Mouse (Mus musculus) limb, embryonic 13.5 days (tissue): ENCODE results near the gene Myh9. TPM values are rescaled to one million over a fixed set of nuclear protein-coding genes. Genes with fewer than 3 reads are reported as not detected.
"Not testable (repeated sequence)": the region's sequence is repeated elsewhere in the genome, so short reads cannot be mapped to it uniquely, and the experiment has no call there.

Source experiments
- ATAC-seq: fragments of 200-750 bp; cut with Nextera tagmentation; 2 replicates; pipeline ENCODE4 v1.8.0; 2017; ENCODE audit warnings: low read depth, moderate number of reproducible peaks, moderate TSS enrichment; ENCODE audit not compliant: low FRiP score
- H3K27ac ChIP-seq: fragments of 300-500 bp; sonication (generic); 2 replicates; pipeline ENCODE4 v1.5.1; 2015; ENCODE audit warnings: inconsistent platforms, mild to moderate bottlenecking, moderate library complexity
- H3K27me3 ChIP-seq: fragments of 300-500 bp; sonication (generic); 2 replicates; pipeline ENCODE4 v1.6.1; 2015; ENCODE audit warnings: mild to moderate bottlenecking, inconsistent platforms
- H3K36me3 ChIP-seq: fragments of 300-500 bp; sonication (generic); 2 replicates; pipeline ENCODE4 v1.6.1; 2015; ENCODE audit warnings: inconsistent platforms, mild to moderate bottlenecking, moderate library complexity
- H3K4me1 ChIP-seq: fragments of 300-500 bp; sonication (generic); 2 replicates; pipeline ENCODE4 v1.6.1; 2015; ENCODE audit warnings: inconsistent platforms
- H3K4me2 ChIP-seq: fragments of 300-500 bp; sonication (generic); replicated peaks from 2 replicates; pipeline ENCODE4 v1.6.1; 2015; ENCODE audit warnings: inconsistent platforms, mild to moderate bottlenecking, moderate library complexity
- H3K4me3 ChIP-seq: fragments of 300-500 bp; sonication (generic); 2 replicates; pipeline ENCODE4 v1.5.1; 2015; ENCODE audit warnings: moderate library complexity, mild to moderate bottlenecking, inconsistent platforms
- H3K9ac ChIP-seq: fragments of 300-500 bp; sonication (generic); 2 replicates; pipeline ENCODE4 v1.6.1; 2015; ENCODE audit warnings: mild to moderate bottlenecking, inconsistent platforms
- H3K9me3 ChIP-seq: fragments of 300-500 bp; sonication (generic); 2 replicates; pipeline ENCODE4 v1.6.1; 2016; ENCODE audit warnings: inconsistent platforms
- WGBS: fragments of 180-500 bp; shearing (Covaris S2); methylation state at CpG from one replicate; pipeline ENCODE4 v1.1.7; 2015; 5-methylcytosine and 5-hydroxymethylcytosine counted together
- polyA plus RNA-seq: library from polyadenylated mRNA; unstranded; fragments of >200 nt; fragmentation: Nextera tagmentation; extraction: Ambion mirVana; gene quantifications from 2 replicates; pipeline ENCODE4 v1.2.1, GENCODE M21; 2015

The Myh9 gene
- polyA plus RNA-seq, 1 experiment from 2014 or later = 38.1 TPM

GRCm38 (mm10) chr15:77881698-77882097, 39.7 kb upstream of the Myh9 start:
- H3K27me3 ChIP-seq = no peaks in the 10 kb centered on the region
- no peak for ATAC-seq
- no peak overlapping the region for H3K4me3 ChIP-seq
- 34% methylated on average over 5 of the region's 5 CpGs for WGBS
- H3K36me3 ChIP-seq = no peaks in the 10 kb centered on the region
- peaks cover 21% of the 10 kb centered on the region for H3K4me1 ChIP-seq
- H3K27ac ChIP-seq = no peak overlapping the region
- no peak overlapping the region for H3K9ac ChIP-seq
- H3K9me3 ChIP-seq = no peaks in the 10 kb centered on the region
- H3K4me2 ChIP-seq = no peak overlapping the region

- Histone ChIP-seq H3K9me3 (no peaks in the 10 kb centered on the region), H3K4me3 (no peak overlapping the region), H3K36me3 (no peaks in the 10 kb centered on the region), H3K9ac (no peak overlapping the region), H3K4me1 (peaks cover 21% of the 10 kb centered on the region), H3K4me2 (no peak overlapping the region), H3K27me3 (no peaks in the 10 kb centered on the region), H3K27ac (no peak overlapping the region)
- WGBS = 84% methylated on average over 5 of the region's 5 CpGs
- no peak for ATAC-seq
Observed at GRCm38 (mm10) chr15:77880738-77881137, 38.8 kb upstream of the Myh9 start.

- Histone ChIP-seq H3K27ac (no peak overlapping the region), H3K9ac (no peak overlapping the region), H3K4me3 (no peak overlapping the region), H3K27me3 (no peaks in the 10 kb centered on the region), H3K4me2 (no peak overlapping the region), H3K36me3 (no peaks in the 10 kb centered on the region), H3K9me3 (no peaks in the 10 kb centered on the region), H3K4me1 (peaks cover 21% of the 10 kb centered on the region)
- WGBS = 85% methylated on average over 3 of the region's 3 CpGs
- ATAC-seq = no peak
Observed at GRCm38 (mm10) chr15:77879756-77880155, 37.8 kb upstream of the Myh9 start.

GRCm38 (mm10) chr15:77877209-77877608, 35.2 kb upstream of the Myh9 start:
- 73% methylated on average over 2 of the region's 2 CpGs for WGBS

GRCm38 (mm10) chr15:77876716-77877115, 34.7 kb upstream of the Myh9 start:
- 80% methylated on average over 3 of the region's 3 CpGs for WGBS
- Histone ChIP-seq H3K4me1 (no peaks in the 10 kb centered on the region), H3K4me2 (no peak overlapping the region), H3K9me3 (no peaks in the 10 kb centered on the region), H3K27ac (no peak overlapping the region), H3K36me3 (no peaks in the 10 kb centered on the region), H3K4me3 (no peak overlapping the region), H3K9ac (no peak overlapping the region), H3K27me3 (no peaks in the 10 kb centered on the region)
- ATAC-seq = no peak

More at GRCm38 (mm10) chr15:77877209-77877608, 35.2 kb upstream of the Myh9 start:
- ATAC-seq = no peak
- Histone ChIP-seq H3K4me2 (no peak overlapping the region), H3K9ac (no peak overlapping the region), H3K27me3 (no peaks in the 10 kb centered on the region), H3K36me3 (no peaks in the 10 kb centered on the region), H3K4me1 (0 out of 2 replicates have a peak, but pooled peaks cover 4% of the 10 kb centered on the region), H3K27ac (no peak overlapping the region), H3K9me3 (no peaks in the 10 kb centered on the region), H3K4me3 (no peak overlapping the region)

GRCm38 (mm10) chr15:77875953-77876352, 34.0 kb upstream of the Myh9 start:
- 84% methylated on average over 6 of the region's 6 CpGs for WGBS
- no peak overlapping the region for H3K4me2 ChIP-seq
- H3K27ac ChIP-seq = no peak overlapping the region
- H3K36me3 ChIP-seq = no peaks in the 10 kb centered on the region
- H3K9me3 ChIP-seq = no peaks in the 10 kb centered on the region
- ATAC-seq = no peak
- no peak overlapping the region for H3K4me3 ChIP-seq
- no peaks in the 10 kb centered on the region for H3K4me1 ChIP-seq
- no peaks in the 10 kb centered on the region for H3K27me3 ChIP-seq
- H3K9ac ChIP-seq = no peak overlapping the region

- no peak overlapping the region for H3K4me2 ChIP-seq
- H3K27me3 ChIP-seq = no peaks in the 10 kb centered on the region
- no peaks in the 10 kb centered on the region for H3K4me1 ChIP-seq
- no peak for ATAC-seq
- WGBS = 94% methylated on average over 9 of the region's 9 CpGs
- no peak overlapping the region for H3K4me3 ChIP-seq
- no peak overlapping the region for H3K9ac ChIP-seq
- H3K27ac ChIP-seq = no peak overlapping the region
- H3K36me3 ChIP-seq = no peaks in the 10 kb centered on the region
- H3K9me3 ChIP-seq = no peaks in the 10 kb centered on the region
Observed at GRCm38 (mm10) chr15:77874807-77875206, 32.8 kb upstream of the Myh9 start.

- Histone ChIP-seq H3K9ac (no peak overlapping the region), H3K27ac (no peak overlapping the region), H3K4me3 (no peak overlapping the region), H3K27me3 (no peaks in the 10 kb centered on the region), H3K9me3 (no peaks in the 10 kb centered on the region), H3K4me1 (no peaks in the 10 kb centered on the region), H3K4me2 (no peak overlapping the region), H3K36me3 (no peaks in the 10 kb centered on the region)
- no peak for ATAC-seq
- WGBS = 68% methylated on average over 4 of the region's 4 CpGs
Observed at GRCm38 (mm10) chr15:77874310-77874709, 32.3 kb upstream of the Myh9 start.

GRCm38 (mm10) chr15:77873564-77873963, 31.6 kb upstream of the Myh9 start:
- no peak overlapping the region for H3K4me2 ChIP-seq
- ATAC-seq = no peak
- 81% methylated on average over 2 of the region's 2 CpGs for WGBS

GRCm38 (mm10) chr15:77872996-77873395, 31.0 kb upstream of the Myh9 start:
- no peaks in the 10 kb centered on the region for H3K36me3 ChIP-seq
- H3K9me3 ChIP-seq = no peaks in the 10 kb centered on the region
- no peaks in the 10 kb centered on the region for H3K27me3 ChIP-seq
- no peak overlapping the region for H3K9ac ChIP-seq
- H3K4me2 ChIP-seq = no peak overlapping the region
- no peak overlapping the region for H3K4me3 ChIP-seq
- no peak for ATAC-seq
- H3K4me1 ChIP-seq = no peaks in the 10 kb centered on the region
- WGBS = 82% methylated on average over 3 of the region's 3 CpGs
- H3K27ac ChIP-seq = no peak overlapping the region

More at GRCm38 (mm10) chr15:77873564-77873963, 31.6 kb upstream of the Myh9 start:
- Histone ChIP-seq H3K4me1 (no peaks in the 10 kb centered on the region), H3K9me3 (no peaks in the 10 kb centered on the region), H3K27me3 (no peaks in the 10 kb centered on the region), H3K4me3 (no peak overlapping the region), H3K27ac (no peak overlapping the region), H3K36me3 (no peaks in the 10 kb centered on the region), H3K9ac (no peak overlapping the region)

- Histone ChIP-seq H3K27ac (no peak overlapping the region), H3K27me3 (no peaks in the 10 kb centered on the region), H3K36me3 (no peaks in the 10 kb centered on the region), H3K9me3 (no peaks in the 10 kb centered on the region), H3K9ac (no peak overlapping the region), H3K4me1 (no peaks in the 10 kb centered on the region), H3K4me2 (no peak overlapping the region), H3K4me3 (no peak overlapping the region)
- WGBS = 90% methylated on average over 5 of the region's 5 CpGs
- no peak for ATAC-seq
Observed at GRCm38 (mm10) chr15:77868340-77868739, 26.4 kb upstream of the Myh9 start.

GRCm38 (mm10) chr15:77867231-77867968, 25.4 kb upstream of the Myh9 start:
- H3K9ac ChIP-seq, H3K27ac ChIP-seq, H3K4me2 ChIP-seq, H3K9me3 ChIP-seq, H3K4me3 ChIP-seq, H3K27me3 ChIP-seq, H3K36me3 ChIP-seq, H3K4me1 ChIP-seq, ATAC-seq: not testable (repeated sequence)
- 89% methylated on average over 8 of the region's 10 CpGs for WGBS
